Mouse (Mus musculus) B cell, adult 2 months (primary cell): Measurements from ENCODE around the gene Kctd3.
"Not testable (repeated sequence)": the region's sequence is repeated elsewhere in the genome, so short reads cannot be mapped to it uniquely, and the experiment has no call there.

Source experiments
- DNase-seq, 2 experiments: peaks; one replicate each; pipeline ENCODE4 v3.0.0; 2022

Kctd3 gene

GRCm38 (mm10) chr1:189007239-189007979 lies at the start of gene Kctd3:
Gene Kctd3, minus strand, starts transcription at chr1:189007841.
- DNase-seq: peak; percentile 97 to 98

GRCm38 (mm10) chr1:189057425-189057824 lies 49.8 kb upstream of the Kctd3 start:
- DNase-seq: no peak

GRCm38 (mm10) chr1:189055933-189056332 lies 48.3 kb upstream of the Kctd3 start:
- no peak for DNase-seq

- no peak for DNase-seq
Observed at GRCm38 (mm10) chr1:189054941-189055551, 47.4 kb upstream of the Kctd3 start.

- DNase-seq: peak; percentile 67 to 73
Observed at GRCm38 (mm10) chr1:189054191-189054590, 46.5 kb upstream of the Kctd3 start.

- DNase-seq: no peak
Observed at GRCm38 (mm10) chr1:189052189-189052588, 44.5 kb upstream of the Kctd3 start.

GRCm38 (mm10) chr1:189050122-189050521 lies 42.5 kb upstream of the Kctd3 start:
- DNase-seq: no peak

- no peak for DNase-seq
Observed at GRCm38 (mm10) chr1:189048331-189048730, 40.7 kb upstream of the Kctd3 start.

- no peak for DNase-seq
Observed at GRCm38 (mm10) chr1:189047918-189048317, 40.3 kb upstream of the Kctd3 start.

- no peak for DNase-seq
Observed at GRCm38 (mm10) chr1:189046831-189047230, 39.2 kb upstream of the Kctd3 start.

GRCm38 (mm10) chr1:189046301-189046700 lies 38.7 kb upstream of the Kctd3 start:
- no peak for DNase-seq

- DNase-seq: peak; percentile 23 to 45
Observed at GRCm38 (mm10) chr1:189041261-189041660, 33.6 kb upstream of the Kctd3 start.

GRCm38 (mm10) chr1:189039348-189039747 lies 31.7 kb upstream of the Kctd3 start:
- no peak for DNase-seq

GRCm38 (mm10) chr1:189032817-189033216 lies 25.2 kb upstream of the Kctd3 start:
- not testable (repeated sequence) for DNase-seq

GRCm38 (mm10) chr1:189030975-189031374 lies 23.3 kb upstream of the Kctd3 start:
- DNase-seq: no peak

- DNase-seq: peak; percentile 41 to 43
Observed at GRCm38 (mm10) chr1:189028267-189028666, 20.6 kb upstream of the Kctd3 start.

GRCm38 (mm10) chr1:189026885-189027284 lies 19.2 kb upstream of the Kctd3 start:
- peak; percentile 37 to 39 for DNase-seq

GRCm38 (mm10) chr1:189023701-189024080 lies 16.1 kb upstream of the Kctd3 start:
- DNase-seq: no peak

GRCm38 (mm10) chr1:189022925-189023700 lies 15.5 kb upstream of the Kctd3 start:
- no peak for DNase-seq

- no peak for DNase-seq
Observed at GRCm38 (mm10) chr1:189015372-189015771, 7.7 kb upstream of the Kctd3 start.

GRCm38 (mm10) chr1:189013587-189013921 lies 5.9 kb upstream of the Kctd3 start:
- no peak for DNase-seq

- no peak for DNase-seq
Observed at GRCm38 (mm10) chr1:189012846-189013586, 5.4 kb upstream of the Kctd3 start.

GRCm38 (mm10) chr1:189010671-189011070 lies 3.0 kb upstream of the Kctd3 start:
- DNase-seq: no peak
